Mouse (Mus musculus): ENCODE measurements around the gene Bysl. TPM values are rescaled to one million over a fixed set of nuclear protein-coding genes. Genes with fewer than 3 reads are reported as not detected.
"Not testable (repeated sequence)": the region's sequence is repeated elsewhere in the genome, so short reads cannot be mapped to it uniquely, and the experiment has no call there.

Bysl gene
- total and polyA plus RNA-seq, 3 experiments: 13.2 to 15.9 (median 15.7) TPM

- intact Hi-C loops (cut with DNase I): loop anchor here (1.0 kb wide), 1 partner anchor 58 kb away; the partner anchor contains the start of gene Tomm6
- Histone ChIP-seq H3K9ac (ENCODE audit: low read depth, low read length) (peak overlapping the region; percentile 78), H3K27ac (peak overlapping the region; percentile 95), H3K36me3 (ENCODE audit: control insufficient read depth, insufficient read depth, low read length) (peaks cover 2% of the 10 kb centered on the region; the same call in 1 of the 2 replicates), H3K27me3 (ENCODE audit: control insufficient read depth, insufficient read depth, low read length) (no peaks in the 10 kb centered on the region), H3K4me1 (ENCODE audit: control insufficient read depth, insufficient read depth, low read length) (peaks cover 1% of the 10 kb centered on the region), H3K79me2 (replicated peaks; ENCODE audit: control insufficient read depth, insufficient read depth, low read length) (no peaks in the 10 kb centered on the region), H3K4me3 (peak overlapping the region; percentile 87)
- TF ChIP-seq EP300 (IDR thresholded peaks at IDR 0.05; ENCODE audit: insufficient read depth, low read depth, low read length): no peak
- peak; percentile 57 for TF ChIP-seq CTCF (IDR thresholded peaks at IDR 0.05)
- TF ChIP-seq POLR2A (IDR thresholded peaks at IDR 0.05; ENCODE audit: insufficient read depth, low read depth, low read length): no peak
- WGBS: under 1% methylated on average over 60 of the region's 61 CpGs
- DNase-seq: no peak
These were observed 18.7 kb upstream of the Bysl start for GRCm38 (mm10) chr17:47629717-47630677.

GRCm38 (mm10) chr17:47628851-47629676, 17.8 kb upstream of the Bysl start:
- intact Hi-C loops (cut with DNase I): loop anchor here (1.0 kb wide), 1 partner anchor 59 kb away; the partner anchor contains the start of gene Tomm6
- whole genome bisulfite sequencing: under 1% methylated on average over 63 of the region's 63 CpGs

GRCm38 (mm10) chr17:47627791-47628190, 16.5 kb upstream of the Bysl start:
- H3K4me1 ChIP-seq (ENCODE audit: control insufficient read depth, insufficient read depth, low read length): peaks cover 1% of the 10 kb centered on the region
- WGBS: 86% methylated on average over 2 of the region's 2 CpGs
- H3K4me3 ChIP-seq: no peak overlapping the region
- no peaks in the 10 kb centered on the region for H3K79me2 ChIP-seq (replicated peaks; ENCODE audit: control insufficient read depth, insufficient read depth, low read length)
- H3K9ac ChIP-seq (ENCODE audit: low read depth, low read length): no peak overlapping the region
- DNase-seq: no peak
- no peaks in the 10 kb centered on the region for H3K27me3 ChIP-seq (ENCODE audit: control insufficient read depth, insufficient read depth, low read length)
- intact Hi-C loops (cut with DNase I): no loop called here
- no peak overlapping the region for H3K27ac ChIP-seq
- TF ChIP-seq CTCF (IDR thresholded peaks at IDR 0.05) (0 out of 2 replicates have a peak, but pooled peaks have one; percentile 5), EP300 (IDR thresholded peaks at IDR 0.05; ENCODE audit: insufficient read depth, low read depth, low read length) (no peak), POLR2A (IDR thresholded peaks at IDR 0.05; ENCODE audit: insufficient read depth, low read depth, low read length) (no peak)
- H3K36me3 ChIP-seq (ENCODE audit: control insufficient read depth, insufficient read depth, low read length): peaks cover 2% of the 10 kb centered on the region

More at GRCm38 (mm10) chr17:47628851-47629676, 17.8 kb upstream of the Bysl start:
- Histone ChIP-seq H3K36me3 (ENCODE audit: control insufficient read depth, insufficient read depth, low read length) (peaks cover 2% of the 10 kb centered on the region), H3K27me3 (ENCODE audit: control insufficient read depth, insufficient read depth, low read length) (no peaks in the 10 kb centered on the region), H3K79me2 (replicated peaks; ENCODE audit: control insufficient read depth, insufficient read depth, low read length) (no peaks in the 10 kb centered on the region), H3K4me1 (ENCODE audit: control insufficient read depth, insufficient read depth, low read length) (peaks cover 1% of the 10 kb centered on the region), H3K27ac (peak overlapping the region; percentile 95), H3K4me3 (peak overlapping the region; percentile 87), H3K9ac (ENCODE audit: low read depth, low read length) (peak overlapping the region; percentile 78)
- TF ChIP-seq CTCF (IDR thresholded peaks at IDR 0.05) (no peak), EP300 (IDR thresholded peaks at IDR 0.05; ENCODE audit: insufficient read depth, low read depth, low read length) (0 out of 2 replicates have a peak, but pooled peaks have one; percentile 16), POLR2A (IDR thresholded peaks at IDR 0.05; ENCODE audit: insufficient read depth, low read depth, low read length) (peak; percentile 24; the same call in 1 of the 2 replicates)
- peak; percentile 95 to 96 for DNase-seq

GRCm38 (mm10) chr17:47626031-47626430, 14.7 kb upstream of the Bysl start:
- no peak for DNase-seq
- Histone ChIP-seq H3K9ac (ENCODE audit: low read depth, low read length) (no peak overlapping the region), H3K27me3 (ENCODE audit: control insufficient read depth, insufficient read depth, low read length) (no peaks in the 10 kb centered on the region), H3K4me1 (ENCODE audit: control insufficient read depth, insufficient read depth, low read length) (peaks cover 1% of the 10 kb centered on the region), H3K36me3 (ENCODE audit: control insufficient read depth, insufficient read depth, low read length) (peaks cover 2% of the 10 kb centered on the region), H3K4me3 (no peak overlapping the region), H3K27ac (no peak overlapping the region), H3K79me2 (replicated peaks; ENCODE audit: control insufficient read depth, insufficient read depth, low read length) (no peaks in the 10 kb centered on the region)
- no peak for TF ChIP-seq CTCF (IDR thresholded peaks at IDR 0.05)
- WGBS: 81% methylated on average over 5 of the region's 5 CpGs
- intact Hi-C loops (cut with DNase I): no loop called here

GRCm38 (mm10) chr17:47625088-47625487, 13.8 kb upstream of the Bysl start:
- H3K27ac ChIP-seq: peak overlapping the region; percentile 60
- WGBS: 72% methylated on average over 2 of the region's 2 CpGs
- no peaks in the 10 kb centered on the region for H3K27me3 ChIP-seq (ENCODE audit: control insufficient read depth, insufficient read depth, low read length)
- peaks cover 1% of the 10 kb centered on the region for H3K4me1 ChIP-seq (ENCODE audit: control insufficient read depth, insufficient read depth, low read length)
- no peak overlapping the region for H3K9ac ChIP-seq (ENCODE audit: low read depth, low read length)
- DNase-seq: peak in 1 of 2 experiments; percentile 27
- TF ChIP-seq CTCF (IDR thresholded peaks at IDR 0.05): peak; percentile 32
- TF ChIP-seq POLR2A (IDR thresholded peaks at IDR 0.05; ENCODE audit: insufficient read depth, low read depth, low read length): no peak
- TF ChIP-seq EP300 (IDR thresholded peaks at IDR 0.05; ENCODE audit: insufficient read depth, low read depth, low read length): peak; percentile 54; the same call in 1 of the 2 replicates
- peaks cover 2% of the 10 kb centered on the region for H3K36me3 ChIP-seq (ENCODE audit: control insufficient read depth, insufficient read depth, low read length)
- intact Hi-C loops (cut with DNase I): no loop called here
- H3K79me2 ChIP-seq (replicated peaks; ENCODE audit: control insufficient read depth, insufficient read depth, low read length): no peaks in the 10 kb centered on the region
- no peak overlapping the region for H3K4me3 ChIP-seq

GRCm38 (mm10) chr17:47624572-47624971, 13.3 kb upstream of the Bysl start:
- H3K9ac ChIP-seq (ENCODE audit: low read depth, low read length); DNase-seq; H3K4me3 ChIP-seq; H3K79me2 ChIP-seq (replicated peaks; ENCODE audit: control insufficient read depth, insufficient read depth, low read length); H3K36me3 ChIP-seq (ENCODE audit: control insufficient read depth, insufficient read depth, low read length); H3K27ac ChIP-seq; H3K27me3 ChIP-seq (ENCODE audit: control insufficient read depth, insufficient read depth, low read length); H3K4me1 ChIP-seq (ENCODE audit: control insufficient read depth, insufficient read depth, low read length); intact Hi-C loops (cut with DNase I): not testable (repeated sequence)
- 94% methylated on average over 5 of the region's 5 CpGs for whole genome bisulfite sequencing
